In genomic region chr19:4096642-4097440, GRCm38 (mm10) we compare ENCODE assay signal across 7 mouse cellular contexts. TPM values are rescaled to one million over a fixed set of nuclear protein-coding genes. Genes with fewer than 3 reads are reported as not detected.
DNase-seq lines count a peak whose midpoint lies in the region; ATAC-seq lines count a peak whose summit lies in the region.

TSS of gene Cdk2ap2 (plus strand) at chr19:4097182.

- no peaks in the 10 kb centered on the region for H3K36me3 ChIP-seq in embryonic facial prominence, embryonic 12.5 days
- H3K36me3 ChIP-seq in limb, embryonic 11.5 days (ENCODE audit: control insufficient read depth, insufficient read depth, low read length), result no peaks in the 10 kb centered on the region
- H3K36me3 ChIP-seq in midbrain, embryonic 14.5 days (ENCODE audit: control insufficient read depth, insufficient read depth, low read length), result no peaks in the 10 kb centered on the region

- peaks cover 33% of the 10 kb centered on the region for H3K27me3 ChIP-seq in embryonic facial prominence, embryonic 12.5 days
- H3K27me3 ChIP-seq in limb, embryonic 11.5 days (ENCODE audit: control insufficient read depth, insufficient read depth, low read length), result peaks cover 18% of the 10 kb centered on the region
- no peaks in the 10 kb centered on the region for H3K27me3 ChIP-seq in midbrain, embryonic 14.5 days (ENCODE audit: control insufficient read depth, insufficient read depth, low read length)

- H3K4me1 ChIP-seq in embryonic facial prominence, embryonic 12.5 days, result peaks cover 35% of the 10 kb centered on the region
- H3K4me1 ChIP-seq in limb, embryonic 11.5 days (ENCODE audit: control insufficient read depth, insufficient read depth, low read length), result peaks cover 25% of the 10 kb centered on the region
- peaks cover 35% of the 10 kb centered on the region for H3K4me1 ChIP-seq in midbrain, embryonic 14.5 days (ENCODE audit: control insufficient read depth, insufficient read depth, low read length)

- peak within 1 kb of the TSS; percentile 62 for H3K4me3 ChIP-seq in embryonic facial prominence, embryonic 12.5 days
- peak within 1 kb of the TSS; percentile 55 for H3K4me3 ChIP-seq in limb, embryonic 11.5 days (ENCODE audit: low read depth, low read length)
- peak within 1 kb of the TSS; percentile 50 for H3K4me3 ChIP-seq in midbrain, embryonic 14.5 days (replicated peaks; ENCODE audit: low read depth, low read length)

- peak; percentile 92 for ATAC-seq in embryonic facial prominence, embryonic 12.5 days (ENCODE audit: insufficient number of reproducible peaks, insufficient read depth, low FRiP score, low TSS enrichment)
- ATAC-seq in limb, embryonic 11.5 days (ENCODE audit: insufficient number of reproducible peaks, low FRiP score, low TSS enrichment, low read depth), result peak; percentile 89
- ATAC-seq in midbrain, embryonic 14.5 days (ENCODE audit: low FRiP score, low TSS enrichment), result peak; percentile 94

- H3K9ac ChIP-seq in embryonic facial prominence, embryonic 12.5 days, result peak within 1 kb of the TSS; percentile 53
- peak within 1 kb of the TSS; percentile 59 for H3K9ac ChIP-seq in limb, embryonic 11.5 days (ENCODE audit: low read length)
- peak within 1 kb of the TSS; percentile 60 for H3K9ac ChIP-seq in midbrain, embryonic 14.5 days (replicated peaks; ENCODE audit: low read length)

- no peaks in the 10 kb centered on the region for H3K9me3 ChIP-seq in embryonic facial prominence, embryonic 12.5 days
- H3K9me3 ChIP-seq in limb, embryonic 11.5 days (ENCODE audit: control insufficient read depth, low read length), result no peaks in the 10 kb centered on the region
- H3K9me3 ChIP-seq in midbrain, embryonic 14.5 days (ENCODE audit: control insufficient read depth, low read length), result no peaks in the 10 kb centered on the region

- DNase-seq in adrenal gland, postnatal 25 days, result peak; percentile 100
- peak; percentile 100 for DNase-seq in heart, adult 11 months
- peak; percentile 100 for DNase-seq in kidney, adult 18-20 months
- DNase-seq in limb, embryonic 11.5 days (ENCODE audit: low spot score), result peak; percentile 100
- DNase-seq in midbrain, embryonic 14.5 days, result peak; percentile 99
- peak; percentile 99 for DNase-seq in spleen, adult 18-20 months

- H3K27ac ChIP-seq in embryonic facial prominence, embryonic 12.5 days, result peak within 1 kb of the TSS; percentile 77
- peak within 1 kb of the TSS; percentile 51; the same call in 1 of the 2 replicates for H3K27ac ChIP-seq in limb, embryonic 11.5 days (replicated peaks; ENCODE audit: low read depth, low read length)
- peak within 1 kb of the TSS; percentile 92 for H3K27ac ChIP-seq in midbrain, embryonic 14.5 days (replicated peaks; ENCODE audit: low read depth, low read length)

- under 1% methylated on average over 65 of the region's 65 CpGs for WGBS in embryonic facial prominence, embryonic 12.5 days
- under 1% methylated on average over 62 of the region's 65 CpGs for WGBS in limb, embryonic 11.5 days
- under 1% methylated on average over 65 of the region's 65 CpGs for WGBS in midbrain, embryonic 14.5 days

- peak within 1 kb of the TSS; percentile 72 for H3K4me2 ChIP-seq in embryonic facial prominence, embryonic 12.5 days (replicated peaks)
- peak within 1 kb of the TSS; percentile 51 for H3K4me2 ChIP-seq in limb, embryonic 11.5 days (ENCODE audit: low read depth, severe bottlenecking)
- H3K4me2 ChIP-seq in midbrain, embryonic 14.5 days (ENCODE audit: low read length), result peak within 1 kb of the TSS; percentile 50

RNA-seq across cellular contexts. Expression of gene Cdk2ap2, which starts in this region (rescaled TPM):
- 84.7 and 88.0 TPM in 2 replicates for total RNA-seq in adrenal gland, postnatal 25 days (2021)
- polyA plus RNA-seq in embryonic facial prominence, embryonic 12.5 days (2016; fragmentation: Nextera tagmentation; extraction: Ambion mirVana), result 55.6 and 55.7 TPM in 2 replicates
- polyA plus RNA-seq in limb, embryonic 11.5 days (2014; fragmentation: Nextera tagmentation; extraction: Ambion mirVana), result 77.5 and 81.6 TPM in 2 replicates
- polyA plus RNA-seq in midbrain, embryonic 14.5 days (2014; fragmentation: Nextera tagmentation; extraction: Ambion mirVana), result 83.4 and 87.0 TPM in 2 replicates

Comparison
In these comparisons a context has a peak if more than half of its experiments do, and no peak if none do; other contexts are left out.
1. Peak in every context shown above with its lines: DNase-seq, ATAC-seq, H3K4me3 ChIP-seq and H3K27ac ChIP-seq.